18 mouse cellular contexts compared by ENCODE assay signal in the genomic region with DNA sequence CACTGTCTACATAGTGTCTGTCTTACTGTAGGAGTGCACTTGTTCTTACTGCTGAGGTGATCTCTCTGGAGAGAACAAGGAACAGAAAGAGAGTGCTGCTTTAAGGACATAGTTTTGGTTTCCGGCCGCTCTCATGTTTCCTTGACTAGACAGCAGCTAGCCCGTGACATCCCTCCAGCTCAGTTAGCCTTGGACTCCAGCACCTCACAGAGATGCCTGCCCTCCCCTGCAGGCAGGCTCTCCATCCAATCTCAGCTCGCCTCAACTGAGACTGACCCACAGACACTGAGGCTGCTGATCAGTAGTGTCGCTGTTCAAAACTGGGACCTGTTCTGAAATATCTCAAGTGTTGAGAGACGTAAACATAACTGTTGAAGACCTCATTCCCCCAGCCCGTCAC. TPM values are rescaled to one million over a fixed set of nuclear protein-coding genes. Genes with fewer than 3 reads are reported as not detected.
A peak's percentile ranks its signal among the peaks of the same experiment; 100 is the strongest.
DNase-seq lines count a peak whose midpoint lies in the region; ATAC-seq and TF ChIP-seq lines count a peak whose summit lies in the region.
"Had no signal": no experiment of that assay in that cellular context is flagged by ENCODE, and none has a peak within 500 bp of the region (broad histone marks: within the 10 kb centered on the region; RNA-seq: fewer than 3 reads in every experiment).

No protein-coding gene starts in this region.

- H3K27me3 ChIP-seq in forebrain, embryonic 11.5 days (ENCODE audit: control insufficient read depth, insufficient read depth, low read length): no peaks in the 10 kb centered on the region
- no peaks in the 10 kb centered on the region for H3K27me3 ChIP-seq in forebrain, embryonic 12.5 days
- H3K27me3 ChIP-seq in liver, postnatal 0 days (ENCODE audit: insufficient read depth, low read length): no peaks in the 10 kb centered on the region
- no peaks in the 10 kb centered on the region for H3K27me3 ChIP-seq in liver, embryonic 11.5 days (replicated peaks; ENCODE audit: control insufficient read depth, insufficient read depth, low read length)
- no peaks in the 10 kb centered on the region for H3K27me3 ChIP-seq in limb, embryonic 10.5 days (ENCODE audit: low read depth, poor library complexity, severe bottlenecking)
- H3K27me3 ChIP-seq: forebrain, embryonic 15.5 days; heart, embryonic 13.5 days; hindbrain, embryonic 15.5 days had no signal

- no peaks in the 10 kb centered on the region for H3K4me1 ChIP-seq in forebrain, embryonic 11.5 days (replicated peaks; ENCODE audit: control insufficient read depth, insufficient read depth, low read length)
- no peaks in the 10 kb centered on the region for H3K4me1 ChIP-seq in forebrain, embryonic 12.5 days
- H3K4me1 ChIP-seq in liver, postnatal 0 days (ENCODE audit: insufficient read depth): no peaks in the 10 kb centered on the region
- H3K4me1 ChIP-seq in liver, embryonic 11.5 days (replicated peaks; ENCODE audit: control insufficient read depth, insufficient read depth, low read length): no peaks in the 10 kb centered on the region
- no peaks in the 10 kb centered on the region for H3K4me1 ChIP-seq in limb, embryonic 10.5 days
- H3K4me1 ChIP-seq: forebrain, embryonic 15.5 days; hindbrain, embryonic 15.5 days had no signal

- H3K27ac ChIP-seq in forebrain, embryonic 11.5 days (ENCODE audit: low read depth, low read length): no peak overlapping the region
- no peak overlapping the region for H3K27ac ChIP-seq in forebrain, embryonic 12.5 days
- H3K27ac ChIP-seq in liver, postnatal 0 days (ENCODE audit: low read depth): peak overlapping the region; percentile 29
- no peak overlapping the region for H3K27ac ChIP-seq in liver, embryonic 11.5 days (ENCODE audit: low read depth, low read length)
- no peak overlapping the region for H3K27ac ChIP-seq in limb, embryonic 10.5 days
- H3K27ac ChIP-seq: forebrain, embryonic 15.5 days; hindbrain, embryonic 15.5 days had no signal

- no peak; the same call in 1 of the 2 replicates for TF ChIP-seq EP300 in liver, postnatal 0 days (IDR thresholded peaks at IDR 0.05; ENCODE audit: low read depth)

- 97% methylated on average over 7 of the region's 7 CpGs for WGBS in forebrain, embryonic 11.5 days
- 90% methylated on average over 7 of the region's 7 CpGs for WGBS in forebrain, embryonic 12.5 days
- 84% methylated on average over 7 of the region's 7 CpGs for WGBS in liver, postnatal 0 days (ENCODE audit: insufficient replicate concordance)
- WGBS in liver, embryonic 11.5 days: 94% methylated on average over 7 of the region's 7 CpGs
- 88% methylated on average over 7 of the region's 7 CpGs for WGBS in limb, embryonic 10.5 days

- no peak overlapping the region for H3K4me2 ChIP-seq in forebrain, embryonic 11.5 days (ENCODE audit: low read depth, low read length, severe bottlenecking)
- H3K4me2 ChIP-seq in forebrain, embryonic 12.5 days: no peak overlapping the region
- H3K4me2 ChIP-seq in liver, postnatal 0 days (ENCODE audit: low read depth, low read length): no peak overlapping the region
- H3K4me2 ChIP-seq in liver, embryonic 11.5 days: no peak overlapping the region
- H3K4me2 ChIP-seq: forebrain, embryonic 15.5 days; heart, embryonic 13.5 days; hindbrain, embryonic 15.5 days had no signal

- peaks cover 4% of the 10 kb centered on the region; the same call in 1 of the 2 replicates for H3K36me3 ChIP-seq in forebrain, embryonic 11.5 days (ENCODE audit: control insufficient read depth, insufficient read depth, low read length)
- peaks cover 81% of the 10 kb centered on the region for H3K36me3 ChIP-seq in forebrain, embryonic 12.5 days (replicated peaks)
- H3K36me3 ChIP-seq in liver, postnatal 0 days (replicated peaks; ENCODE audit: insufficient read depth, low read length): peaks cover 74% of the 10 kb centered on the region
- H3K36me3 ChIP-seq in liver, embryonic 11.5 days (ENCODE audit: control insufficient read depth, insufficient read depth, low read length): peaks cover 46% of the 10 kb centered on the region
- H3K36me3 ChIP-seq in limb, embryonic 10.5 days: peaks cover 86% of the 10 kb centered on the region

- peak; percentile 69 to 86 for DNase-seq in adrenal gland, adult (ENCODE audit: inconsistent age in 2 of 2, low spot score in 1 of 2)
- no peak for DNase-seq in adrenal gland, adult 8-10 months
- peak; percentile 33 for DNase-seq in forebrain, embryonic 11.5 days (ENCODE audit: low spot score)
- DNase-seq in liver, postnatal 0 days: no peak
- no peak for DNase-seq in liver, embryonic 11.5 days (ENCODE audit: low spot score)
- no peak for DNase-seq in limb, embryonic 10.5 days (ENCODE audit: low spot score)
- DNase-seq: B cell, adult 2 months; cerebellum, adult 11-12 months; cerebellum, adult 9-10 months; cerebellum, postnatal 25 days; gastrocnemius, postnatal 14 days; heart, adult 11 months; heart, postnatal 36 days; kidney, adult 18-20 months had no signal

- no peak overlapping the region for H3K9ac ChIP-seq in forebrain, embryonic 11.5 days (ENCODE audit: low read length)
- no peak overlapping the region for H3K9ac ChIP-seq in forebrain, embryonic 12.5 days
- H3K9ac ChIP-seq in liver, postnatal 0 days (replicated peaks): no peak overlapping the region
- H3K9ac ChIP-seq in liver, embryonic 11.5 days (ENCODE audit: low read depth, low read length): no peak overlapping the region
- H3K9ac ChIP-seq: forebrain, embryonic 15.5 days; heart, embryonic 13.5 days; hindbrain, embryonic 15.5 days had no signal

- no peak overlapping the region for H3K4me3 ChIP-seq in forebrain, embryonic 11.5 days (ENCODE audit: low read depth, low read length)
- no peak overlapping the region for H3K4me3 ChIP-seq in forebrain, embryonic 12.5 days (replicated peaks)
- no peak overlapping the region for H3K4me3 ChIP-seq in liver, postnatal 0 days (ENCODE audit: low read depth, low read length)
- no peak overlapping the region for H3K4me3 ChIP-seq in liver, embryonic 11.5 days (ENCODE audit: low read depth, low read length)
- H3K4me3 ChIP-seq in limb, embryonic 10.5 days: no peak overlapping the region
- H3K4me3 ChIP-seq: forebrain, embryonic 15.5 days; heart, embryonic 13.5 days; hindbrain, embryonic 15.5 days had no signal

- no peak for ATAC-seq in forebrain, embryonic 11.5 days (replicated peaks; ENCODE audit: low FRiP score)
- ATAC-seq in forebrain, embryonic 12.5 days (ENCODE audit: low FRiP score): no peak
- ATAC-seq in liver, postnatal 0 days: no peak
- no peak for ATAC-seq in liver, embryonic 11.5 days (replicated peaks; ENCODE audit: low FRiP score)
- ATAC-seq: forebrain, embryonic 15.5 days had no signal

- no peaks in the 10 kb centered on the region for H3K9me3 ChIP-seq in forebrain, embryonic 11.5 days (ENCODE audit: control insufficient read depth, low read length)
- H3K9me3 ChIP-seq in forebrain, embryonic 12.5 days: no peaks in the 10 kb centered on the region
- no peaks in the 10 kb centered on the region for H3K9me3 ChIP-seq in liver, postnatal 0 days (ENCODE audit: low read length)
- no peaks in the 10 kb centered on the region for H3K9me3 ChIP-seq in liver, embryonic 11.5 days (ENCODE audit: control insufficient read depth, low read length)
- no peaks in the 10 kb centered on the region for H3K9me3 ChIP-seq in limb, embryonic 10.5 days (replicated peaks)
- H3K9me3 ChIP-seq: forebrain, embryonic 15.5 days; hindbrain, embryonic 15.5 days had no signal

- TF ChIP-seq CTCF in liver, postnatal 0 days (IDR thresholded peaks at IDR 0.05; ENCODE audit: low read depth): no peak

RNA-seq across cellular contexts. Expression of a gene that starts 53.2 kb away (rescaled TPM):
- 100 to 1,000 TPM in 1 of 4 experiments, 10 to 100 TPM in 3; 83.5 to 101 (median 93.1) TPM for total RNA-seq in adrenal gland, adult 8-10 months (2022)
- 29.8 and 31.5 TPM in 2 replicates for polyA plus RNA-seq in forebrain, embryonic 11.5 days (2014; fragmentation: Nextera tagmentation; extraction: Ambion mirVana)
- polyA plus RNA-seq in forebrain, embryonic 12.5 days (2016; fragmentation: Nextera tagmentation; extraction: Ambion mirVana): 26.3 and 28.9 TPM in 2 replicates
- polyA plus RNA-seq in liver, postnatal 0 days (2015; fragmentation: Nextera tagmentation; extraction: Ambion mirVana): 13.8 and 15.3 TPM in 2 replicates
- polyA plus RNA-seq in liver, embryonic 11.5 days (2014; fragmentation: Nextera tagmentation; extraction: Ambion mirVana): 41.0 and 49.6 TPM in 2 replicates
- 27.8 and 28.0 TPM in 2 replicates for polyA plus RNA-seq in limb, embryonic 10.5 days (2016; fragmentation: Nextera tagmentation; extraction: Ambion mirVana)

RNA-seq across cellular contexts. Expression of a gene that starts 56.0 kb away (rescaled TPM):
- 100 to 1,000 TPM in 2 of 4 experiments, 10 to 100 TPM in 2; 85.5 to 138 (median 102) TPM for total RNA-seq in adrenal gland, adult 8-10 months (2022)
- polyA plus RNA-seq in forebrain, embryonic 11.5 days (2014; fragmentation: Nextera tagmentation; extraction: Ambion mirVana): 31.8 and 33.1 TPM in 2 replicates
- polyA plus RNA-seq in forebrain, embryonic 12.5 days (2016; fragmentation: Nextera tagmentation; extraction: Ambion mirVana): 30.4 and 33.2 TPM in 2 replicates
- 21.7 TPM in 2 replicates for polyA plus RNA-seq in liver, postnatal 0 days (2015; fragmentation: Nextera tagmentation; extraction: Ambion mirVana)
- 28.4 and 29.4 TPM in 2 replicates for polyA plus RNA-seq in liver, embryonic 11.5 days (2014; fragmentation: Nextera tagmentation; extraction: Ambion mirVana)
- 30.6 and 38.7 TPM in 2 replicates for polyA plus RNA-seq in limb, embryonic 10.5 days (2016; fragmentation: Nextera tagmentation; extraction: Ambion mirVana)

Comparison
In these comparisons a context has a peak if more than half of its experiments do, and no peak if none do; other contexts are left out.
1. DNase-seq: peak in adrenal gland, adult (2 of 2) and forebrain, embryonic 11.5 days (single experiment); none in adrenal gland, adult 8-10 months (single experiment), liver, postnatal 0 days (single experiment), liver, embryonic 11.5 days (single experiment) and limb, embryonic 10.5 days (single experiment).